Mouse (Mus musculus) MEL (cell line): ENCODE results near the gene Mavs. TPM values are rescaled to one million over a fixed set of nuclear protein-coding genes. Genes with fewer than 3 reads are reported as not detected.

Source experiments
- polyA plus RNA-seq, 2 experiments: library from polyadenylated mRNA; stranded (reverse) in 1 of 2; unstranded in 1 of 2; fragments of >175 nt in 1 of 2; fragments of >200 nt in 1 of 2; gene quantifications; 2 replicates each; pipeline versions ENCODE4 v1.2.1 to v1.2.4; 2012; ENCODE audit warnings: low replicate concordance in 2 of 2, low read depth in 1 of 2; ENCODE audit not compliant: insufficient read length in 2 of 2, insufficient read depth in 1 of 2, missing spikeins in 1 of 2
- total RNA-seq: library from RNA; depleted of rRNA; stranded (reverse); fragments of 300-350 nt; gene quantifications from 2 replicates; pipeline ENCODE4 v1.2.3, GENCODE M21; 2012; rRNA removed

Gene Mavs
- total and polyA plus RNA-seq, 3 experiments = 21.3 to 32.1 TPM; not detected in 1

Other genes starting within 250 kb of the Mavs start
- gene Gfra4, start 191.0 kb upstream of the Mavs start, total RNA-seq = 0.10 TPM in 1 of 2 replicates, not detected in the other
- not detected for gene Gfra4, start 191.0 kb upstream of the Mavs start, polyA plus RNA-seq
- 0.12 TPM in 1 of 2 replicates, not detected in the other for gene Adam33, start 170.2 kb upstream of the Mavs start, total RNA-seq
- under 1 TPM in 1 of 2 experiments, not detected in 1; 0.28 TPM for gene Adam33, start 170.2 kb upstream of the Mavs start, polyA plus RNA-seq
- 0.04 TPM in 1 of 2 replicates, not detected in the other for gene Siglec1, start 147.3 kb upstream of the Mavs start, total RNA-seq
- gene Siglec1, start 147.3 kb upstream of the Mavs start, polyA plus RNA-seq = under 1 TPM in 1 of 2 experiments, not detected in 1; 0.07 TPM
- gene Hspa12b, start 106.8 kb upstream of the Mavs start, total RNA-seq = 0.04 and 0.07 TPM in 2 replicates
- gene Hspa12b, start 106.8 kb upstream of the Mavs start, polyA plus RNA-seq = 1 to 10 TPM in 1 of 2 experiments, not detected in 1; 1.2 TPM
- not detected in 2 replicates for gene Gm11037, start 100.6 kb upstream of the Mavs start, total RNA-seq
- not detected for gene Gm11037, start 100.6 kb upstream of the Mavs start, polyA plus RNA-seq
- gene 1700037H04Rik, start 74.0 kb upstream of the Mavs start, total RNA-seq = 38.2 and 45.5 TPM in 2 replicates
- gene 1700037H04Rik, start 74.0 kb upstream of the Mavs start, polyA plus RNA-seq = 10 to 100 TPM in 1 of 2 experiments, not detected in 1; 72.6 TPM
- 16.1 and 24.3 TPM in 2 replicates for gene Cenpb, start 54.0 kb upstream of the Mavs start, total RNA-seq
- gene Cenpb, start 54.0 kb upstream of the Mavs start, polyA plus RNA-seq = 10 to 100 TPM in 1 of 2 experiments, not detected in 1; 34.9 TPM
- 11.8 and 12.6 TPM in 2 replicates for gene Cdc25b, start 47.1 kb upstream of the Mavs start, total RNA-seq
- gene Cdc25b, start 47.1 kb upstream of the Mavs start, polyA plus RNA-seq = 10 to 100 TPM in 1 of 2 experiments, not detected in 1; 34.5 TPM
- gene Spef1, start 46.8 kb upstream of the Mavs start, total RNA-seq = 0.46 and 1.8 TPM in 2 replicates
- gene Spef1, start 46.8 kb upstream of the Mavs start, polyA plus RNA-seq = 1 to 10 TPM in 1 of 2 experiments, not detected in 1; 1.2 TPM
- gene Ap5s1, start 27.0 kb upstream of the Mavs start, total RNA-seq = 9.6 TPM in 2 replicates
- gene Ap5s1, start 27.0 kb upstream of the Mavs start, polyA plus RNA-seq = 10 to 100 TPM in 1 of 2 experiments, not detected in 1; 12.7 TPM
- 34.9 and 36.0 TPM in 2 replicates for gene Pank2, start 28.4 kb downstream of the Mavs start, total RNA-seq
- 100 to 1,000 TPM in 1 of 2 experiments, 10 to 100 TPM in 1; 71.8 to 275 TPM for gene Pank2, start 28.4 kb downstream of the Mavs start, polyA plus RNA-seq
- 0.73 and 0.78 TPM in 2 replicates for gene Rnf24, start 118.8 kb downstream of the Mavs start, total RNA-seq
- 1 to 10 TPM in 1 of 2 experiments, not detected in 1; 2.9 TPM for gene Rnf24, start 118.8 kb downstream of the Mavs start, polyA plus RNA-seq